Mouse (Mus musculus): ENCODE measurements around the gene Zbed3.
"Not testable (repeated sequence)": the region's sequence is repeated elsewhere in the genome, so short reads cannot be mapped to it uniquely, and the experiment has no call there.

The Zbed3 gene

GRCm38 (mm10) chr13:95332086-95332899, 8.9 kb downstream of the Zbed3 start:
- no peak for DNase-seq

- DNase-seq = no peak
Measured at GRCm38 (mm10) chr13:95336122-95336677, 12.8 kb downstream of the Zbed3 start.

GRCm38 (mm10) chr13:95343470-95343869, 20.1 kb downstream of the Zbed3 start:
- DNase-seq = no peak

GRCm38 (mm10) chr13:95345869-95346268, 22.5 kb downstream of the Zbed3 start:
- no peak for DNase-seq

- peak; percentile 88 for DNase-seq
Measured at GRCm38 (mm10) chr13:95347018-95347696, 23.7 kb downstream of the Zbed3 start.

- DNase-seq = no peak
Measured at GRCm38 (mm10) chr13:95348476-95348875, 25.1 kb downstream of the Zbed3 start.

GRCm38 (mm10) chr13:95358223-95358622, 34.8 kb downstream of the Zbed3 start:
- DNase-seq = no peak

- no peak for DNase-seq
Measured at GRCm38 (mm10) chr13:95363440-95363839, 40.0 kb downstream of the Zbed3 start.

GRCm38 (mm10) chr13:95366356-95366755, 42.9 kb downstream of the Zbed3 start:
- no peak for DNase-seq

- peak; percentile 86 for DNase-seq
Measured at GRCm38 (mm10) chr13:95374701-95375553, 51.5 kb downstream of the Zbed3 start, which contains the start of gene Aggf1. Gene Aggf1, minus strand, starts transcription at chr13:95375352.

GRCm38 (mm10) chr13:95375554-95375914, 52.1 kb downstream of the Zbed3 start:
- no peak for DNase-seq

GRCm38 (mm10) chr13:95376689-95377289, 53.4 kb downstream of the Zbed3 start:
- DNase-seq = not testable (repeated sequence)

- DNase-seq = no peak
Measured at GRCm38 (mm10) chr13:95378696-95379095, 55.3 kb downstream of the Zbed3 start.

- no peak for DNase-seq
Measured at GRCm38 (mm10) chr13:95382418-95382817, 59.0 kb downstream of the Zbed3 start.

Data from right cerebral cortex, postnatal 14 days (tissue).